Mouse (Mus musculus): ENCODE measurements at regions not wholly inside any gene's neighbourhood (a gene's known extent, or its start where the extent isn't known, plus 50 kb on each side); places are given as distances from the start of the nearest gene placed in this dataset.
A peak's percentile ranks its signal among the peaks of the same experiment; 100 is the strongest.

DNA sequence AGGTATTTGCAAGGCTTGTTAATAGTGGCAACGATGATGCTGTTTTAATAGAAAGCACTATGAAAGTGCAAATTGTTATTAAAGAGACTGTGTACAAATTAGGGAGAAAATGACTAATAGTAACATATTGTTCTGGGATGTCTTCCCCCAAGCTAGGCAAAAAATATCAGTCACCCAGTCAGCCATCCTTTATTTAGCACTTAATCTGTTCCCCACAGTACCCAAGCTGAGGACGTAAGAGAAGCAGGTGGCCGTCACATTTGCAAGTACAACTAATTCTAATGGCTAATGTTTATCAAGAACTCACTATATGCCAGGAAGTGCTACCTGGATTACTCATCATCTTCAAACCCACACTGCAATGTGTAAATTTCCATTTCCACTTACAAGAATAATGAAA is 432.5 kb upstream of the Kif18a start:
- Histone ChIP-seq H3K27ac (replicated peaks) (no peak overlapping the region), H3K27me3 (ENCODE audit: low read depth, poor library complexity, severe bottlenecking) (no peaks in the 10 kb centered on the region), H3K9me3 (replicated peaks) (no peaks in the 10 kb centered on the region), H3K4me3 (no peak overlapping the region), H3K36me3 (no peaks in the 10 kb centered on the region), H3K4me1 (peaks cover 5% of the 10 kb centered on the region; the same call in 1 of the 2 replicates)
- 91% methylated on average over 3 of the region's 3 CpGs for WGBS
- no peak for DNase-seq (ENCODE audit: low spot score)

DNA sequence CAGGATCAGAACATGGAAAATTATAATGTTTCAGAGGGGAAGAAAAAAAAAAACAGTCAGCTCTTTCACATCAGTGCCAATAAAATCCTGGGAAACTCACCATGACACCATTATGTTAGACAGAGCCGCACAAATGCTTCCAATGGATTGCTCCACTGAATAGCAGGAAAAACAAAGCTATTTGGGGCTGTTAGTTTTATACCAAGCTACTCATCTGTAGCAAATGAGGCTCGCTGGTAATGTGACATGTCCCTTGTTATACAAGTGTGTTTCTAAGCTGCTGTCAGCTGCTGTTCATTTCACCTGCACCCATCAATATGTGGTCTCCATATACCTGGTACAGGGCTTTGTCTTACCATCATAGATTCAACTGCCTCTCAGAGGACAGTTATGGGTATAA is 426.1 kb upstream of the Kif18a start:
- no peaks in the 10 kb centered on the region for H3K36me3 ChIP-seq
- H3K27me3 ChIP-seq (ENCODE audit: low read depth, poor library complexity, severe bottlenecking): no peaks in the 10 kb centered on the region
- no peak overlapping the region for H3K27ac ChIP-seq (replicated peaks)
- H3K4me3 ChIP-seq: no peak overlapping the region
- no peaks in the 10 kb centered on the region for H3K9me3 ChIP-seq (replicated peaks)
- H3K4me1 ChIP-seq: no peaks in the 10 kb centered on the region
- no peak for DNase-seq (ENCODE audit: low spot score)
- 65% methylated on average over 2 of the region's 2 CpGs for WGBS

DNA sequence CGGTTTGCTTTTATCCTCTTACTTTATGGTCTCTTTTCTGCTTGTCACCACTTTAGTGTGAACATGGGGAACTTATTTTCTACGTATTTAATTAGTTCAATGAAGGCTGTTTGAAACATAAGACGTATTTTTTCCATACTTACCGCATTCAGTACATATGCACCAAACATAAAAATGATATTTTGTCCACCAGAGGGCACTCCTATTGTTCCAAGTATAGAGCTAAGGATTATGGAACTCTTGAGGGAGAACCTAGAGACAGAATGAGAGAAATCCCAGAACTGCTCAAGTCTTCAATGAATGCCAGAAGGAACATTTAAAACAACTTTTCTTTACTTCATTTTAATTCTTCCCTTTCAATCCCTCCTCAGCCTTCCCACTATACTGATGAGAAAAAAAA is 403.4 kb upstream of the Kif18a start:
- no peak overlapping the region for H3K4me3 ChIP-seq
- no peak for DNase-seq (ENCODE audit: low spot score)
- H3K36me3 ChIP-seq: no peaks in the 10 kb centered on the region
- H3K27me3 ChIP-seq (ENCODE audit: low read depth, poor library complexity, severe bottlenecking): no peaks in the 10 kb centered on the region
- no peaks in the 10 kb centered on the region for H3K4me1 ChIP-seq
- 74% methylated on average over 4 of the region's 4 CpGs for WGBS
- no peaks in the 10 kb centered on the region for H3K9me3 ChIP-seq (replicated peaks)
- no peak overlapping the region for H3K27ac ChIP-seq (replicated peaks)

DNA sequence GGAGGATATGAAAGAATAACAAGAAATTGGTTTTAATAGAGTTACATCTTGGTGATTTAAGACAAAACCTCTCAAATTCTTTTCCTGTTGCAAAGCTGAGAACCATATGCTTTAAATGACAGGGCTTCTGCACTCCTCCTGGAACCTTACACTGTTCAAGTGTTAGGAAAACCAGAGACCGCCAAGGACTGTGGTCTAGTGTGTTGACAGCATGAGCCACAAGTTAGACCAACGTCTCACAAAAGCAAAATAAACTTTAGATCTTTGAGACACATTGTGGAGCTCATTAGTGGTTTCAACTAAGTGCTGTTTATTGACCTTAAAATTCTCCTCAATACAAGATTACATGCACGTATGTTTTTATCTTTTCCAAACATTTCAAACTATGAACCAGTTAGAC is 402.9 kb upstream of the Kif18a start:
- H3K27me3 ChIP-seq (ENCODE audit: low read depth, poor library complexity, severe bottlenecking): no peaks in the 10 kb centered on the region
- no peak for DNase-seq (ENCODE audit: low spot score)
- H3K4me1 ChIP-seq: no peaks in the 10 kb centered on the region
- WGBS: 70% methylated on average over 3 of the region's 3 CpGs
- H3K9me3 ChIP-seq (replicated peaks): no peaks in the 10 kb centered on the region
- no peaks in the 10 kb centered on the region for H3K36me3 ChIP-seq
- no peak overlapping the region for H3K4me3 ChIP-seq
- H3K27ac ChIP-seq (replicated peaks): no peak overlapping the region

DNA sequence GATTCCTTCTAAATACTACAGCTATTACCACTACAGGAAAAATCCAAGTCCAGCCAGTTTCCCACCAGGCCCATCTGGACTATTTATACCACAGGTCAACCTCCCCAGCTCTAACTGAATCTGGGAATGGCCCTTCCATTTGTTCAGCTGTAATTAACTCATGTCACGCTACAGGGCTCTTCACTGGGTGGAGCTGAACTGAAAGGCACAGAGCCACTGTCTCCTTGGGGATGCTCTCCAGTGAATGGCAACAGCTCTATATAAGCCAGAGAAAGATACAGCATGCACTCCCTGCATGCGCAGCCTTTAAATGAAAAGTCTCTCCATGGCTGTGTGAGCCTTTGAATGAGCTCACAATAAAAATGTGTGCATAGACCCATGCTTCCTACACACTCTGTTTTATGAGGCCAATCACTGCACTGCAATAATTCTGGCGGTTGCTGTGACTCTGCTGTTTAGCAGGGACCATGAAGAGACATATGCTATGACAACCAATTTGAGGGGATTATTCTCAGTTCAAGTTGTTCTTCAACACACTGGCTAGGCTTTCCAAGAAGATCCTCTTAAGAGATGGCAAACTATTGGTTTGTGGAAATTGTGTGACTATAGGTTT is 376.3 kb upstream of the Kif18a start:
- H3K4me1 ChIP-seq: peaks cover 5% of the 10 kb centered on the region
- H3K36me3 ChIP-seq: no peaks in the 10 kb centered on the region
- no peaks in the 10 kb centered on the region for H3K9me3 ChIP-seq (replicated peaks)
- no peak overlapping the region for H3K4me3 ChIP-seq
- 56% methylated on average over 3 of the region's 3 CpGs for WGBS
- no peak overlapping the region for H3K27ac ChIP-seq (replicated peaks)
- peak; percentile 14 for DNase-seq (ENCODE audit: low spot score)
- H3K27me3 ChIP-seq (ENCODE audit: low read depth, poor library complexity, severe bottlenecking): no peaks in the 10 kb centered on the region

DNA sequence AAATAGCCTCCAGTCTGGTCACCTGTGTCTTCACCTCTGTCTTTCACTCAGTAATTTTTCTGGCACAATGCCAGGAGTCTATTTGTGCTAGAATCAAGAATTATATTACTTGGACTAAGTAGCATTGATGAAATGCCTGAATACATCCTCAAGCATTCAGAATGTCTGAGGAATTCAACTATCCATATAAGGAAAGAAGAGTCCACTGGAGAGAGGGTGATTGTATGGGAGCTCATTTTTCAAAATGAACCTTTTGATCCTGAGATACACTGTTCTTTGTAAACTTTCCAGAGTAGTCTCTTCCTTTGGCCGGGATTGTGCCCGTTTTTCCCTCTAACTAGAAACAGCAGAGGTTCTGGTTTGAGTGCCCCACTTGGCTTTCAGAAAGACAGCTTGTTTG is 367.0 kb upstream of the Kif18a start:
- H3K27ac ChIP-seq (replicated peaks): no peak overlapping the region
- H3K27me3 ChIP-seq (ENCODE audit: low read depth, poor library complexity, severe bottlenecking): no peaks in the 10 kb centered on the region
- no peaks in the 10 kb centered on the region for H3K36me3 ChIP-seq
- no peak for DNase-seq (ENCODE audit: low spot score)
- H3K4me1 ChIP-seq: no peaks in the 10 kb centered on the region
- no peaks in the 10 kb centered on the region for H3K9me3 ChIP-seq (replicated peaks)
- 64% methylated on average over 2 of the region's 2 CpGs for WGBS
- no peak overlapping the region for H3K4me3 ChIP-seq

DNA sequence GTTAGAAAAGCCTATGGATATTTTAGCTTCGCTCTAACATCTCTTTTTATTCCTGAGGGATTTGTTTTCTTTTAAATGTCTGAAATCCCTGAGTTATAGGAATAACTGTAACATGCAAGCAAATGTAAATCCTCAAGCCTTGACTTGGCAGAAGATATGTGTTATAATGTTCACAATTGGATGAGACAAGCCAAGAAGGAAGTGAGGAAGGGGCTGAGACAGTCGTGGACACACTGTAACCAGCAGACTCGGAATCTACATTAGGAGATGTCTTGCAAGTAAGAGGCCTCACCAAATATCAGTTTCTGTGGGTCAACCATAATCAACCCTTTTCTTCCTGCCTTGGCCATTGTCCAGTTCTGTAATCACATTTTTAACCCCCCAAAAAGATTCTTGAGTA is 366.6 kb upstream of the Kif18a start:
- no peak overlapping the region for H3K4me3 ChIP-seq
- H3K36me3 ChIP-seq: no peaks in the 10 kb centered on the region
- no peaks in the 10 kb centered on the region for H3K9me3 ChIP-seq (replicated peaks)
- no peaks in the 10 kb centered on the region for H3K4me1 ChIP-seq
- no peak for DNase-seq (ENCODE audit: low spot score)
- H3K27me3 ChIP-seq (ENCODE audit: low read depth, poor library complexity, severe bottlenecking): no peaks in the 10 kb centered on the region
- WGBS: 90% methylated on average over 3 of the region's 3 CpGs
- H3K27ac ChIP-seq (replicated peaks): no peak overlapping the region

DNA sequence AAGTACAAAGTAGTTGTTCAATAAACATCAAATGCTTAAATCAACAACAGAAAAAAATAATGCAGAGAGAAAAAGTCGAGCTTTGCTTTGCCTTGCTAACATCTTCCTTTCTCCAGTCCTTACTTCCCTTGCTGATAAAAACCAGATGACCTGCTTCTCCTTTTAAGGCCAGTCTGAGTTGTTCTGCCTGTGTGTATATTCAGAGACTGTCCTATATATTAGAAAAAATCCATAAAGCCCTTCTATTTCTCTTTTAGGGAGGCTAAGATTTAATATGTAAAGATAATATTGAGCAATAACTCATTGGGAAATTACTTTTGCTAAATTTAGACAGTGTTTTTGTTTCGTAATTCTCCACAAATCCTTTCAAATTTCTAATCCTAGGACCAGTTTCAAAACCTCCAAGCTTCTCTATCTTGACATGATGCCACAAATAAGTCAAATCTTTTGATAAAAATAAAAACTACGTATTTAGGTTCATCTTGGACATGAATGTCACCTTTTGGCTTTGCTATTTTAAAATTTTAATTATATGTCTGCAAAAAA is 361.0 kb upstream of the Kif18a start:
- DNase-seq (ENCODE audit: low spot score): no peak
- Histone ChIP-seq H3K4me3 (no peak overlapping the region), H3K27me3 (ENCODE audit: low read depth, poor library complexity, severe bottlenecking) (no peaks in the 10 kb centered on the region), H3K36me3 (no peaks in the 10 kb centered on the region), H3K4me1 (peaks cover 4% of the 10 kb centered on the region; the same call in 1 of the 2 replicates), H3K9me3 (replicated peaks) (no peaks in the 10 kb centered on the region), H3K27ac (replicated peaks) (no peak overlapping the region)
- 77% methylated on average over 3 of the region's 3 CpGs for WGBS

DNA sequence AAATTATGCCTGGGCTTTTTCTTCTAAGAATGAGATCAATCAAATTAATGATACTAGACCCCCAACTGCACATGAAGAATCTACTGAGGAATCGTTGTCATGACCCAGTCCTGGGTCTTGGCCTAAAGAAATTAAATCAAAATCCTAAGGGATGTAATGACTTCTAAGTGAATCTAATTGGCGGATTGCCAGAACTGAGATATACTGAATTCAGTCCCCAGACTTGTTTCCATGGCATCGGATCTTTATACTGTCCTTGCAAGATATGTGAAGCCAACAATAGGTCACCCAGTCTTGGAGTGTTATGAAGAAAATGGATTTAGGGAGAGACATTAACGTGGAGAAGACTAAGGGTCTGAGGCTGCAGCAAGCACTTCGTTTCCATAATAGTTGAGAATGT is 360.4 kb upstream of the Kif18a start:
- DNase-seq (ENCODE audit: low spot score): no peak
- no peak overlapping the region for H3K27ac ChIP-seq (replicated peaks)
- 83% methylated on average over 5 of the region's 5 CpGs for WGBS
- no peaks in the 10 kb centered on the region for H3K36me3 ChIP-seq
- peaks cover 4% of the 10 kb centered on the region; the same call in 1 of the 2 replicates for H3K4me1 ChIP-seq
- no peak overlapping the region for H3K4me3 ChIP-seq
- H3K27me3 ChIP-seq (ENCODE audit: low read depth, poor library complexity, severe bottlenecking): no peaks in the 10 kb centered on the region
- no peaks in the 10 kb centered on the region for H3K9me3 ChIP-seq (replicated peaks)

DNA sequence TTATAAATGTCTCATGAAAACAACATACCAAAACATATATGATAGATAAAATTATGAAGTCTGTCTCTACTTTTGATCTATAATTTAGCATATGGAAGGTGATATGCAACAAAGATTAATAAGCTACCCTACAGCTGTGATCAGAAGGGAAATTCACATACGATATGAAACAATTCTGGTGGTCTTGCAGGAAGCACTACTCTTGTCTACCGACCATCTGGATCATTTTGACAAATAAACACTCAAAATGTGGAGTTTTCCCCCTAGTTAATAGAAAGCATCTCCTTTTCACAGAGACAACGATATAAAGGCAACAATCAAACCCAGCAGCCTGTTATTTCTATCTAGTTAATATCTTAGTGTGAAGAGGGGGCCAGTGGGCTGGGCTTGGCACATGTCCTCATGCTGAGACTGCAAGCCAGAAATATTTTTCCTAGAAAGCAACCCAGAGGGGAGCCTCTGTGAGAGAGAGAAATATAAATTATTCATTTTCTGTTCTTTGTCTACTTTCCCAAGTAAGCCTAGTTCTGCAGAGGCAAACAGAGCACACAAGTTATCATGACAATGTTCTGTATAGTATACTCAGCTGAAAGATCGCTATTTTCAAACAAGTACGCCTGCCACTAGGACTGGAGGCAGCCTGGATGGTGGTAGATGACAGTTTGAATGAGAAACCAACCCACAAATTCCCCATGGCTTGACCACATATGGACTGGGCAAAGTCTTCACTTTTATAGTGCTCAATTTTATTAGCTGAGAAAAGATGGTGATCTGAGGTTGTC is 344.4 kb upstream of the Kif18a start:
- Histone ChIP-seq H3K27me3 (ENCODE audit: low read depth, poor library complexity, severe bottlenecking) (no peaks in the 10 kb centered on the region), H3K27ac (replicated peaks) (no peak overlapping the region), H3K36me3 (no peaks in the 10 kb centered on the region), H3K4me1 (peaks cover 6% of the 10 kb centered on the region; the same call in 1 of the 2 replicates), H3K4me3 (no peak overlapping the region), H3K9me3 (replicated peaks) (no peaks in the 10 kb centered on the region)
- DNase-seq (ENCODE audit: low spot score): no peak
- 78% methylated on average over 5 of the region's 5 CpGs for WGBS

DNA sequence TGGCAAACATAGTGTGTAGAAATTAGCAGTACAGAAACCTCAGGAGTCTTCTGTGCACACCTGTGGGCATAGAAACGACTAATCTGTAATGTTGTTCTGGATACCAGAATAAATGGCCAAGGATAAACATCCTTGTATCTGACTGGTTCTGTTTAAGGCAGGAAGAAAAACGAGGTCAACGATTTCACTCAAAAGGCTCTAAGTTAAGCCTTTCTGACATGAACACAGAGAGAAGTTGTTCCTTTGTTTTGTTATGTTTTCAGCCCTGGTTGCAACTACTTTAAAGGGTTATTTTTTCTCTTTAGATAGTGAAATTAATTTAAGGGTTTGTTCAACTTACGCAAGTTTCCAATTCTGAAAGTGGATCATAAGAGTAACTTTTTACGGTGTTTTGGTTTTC is 299.6 kb upstream of the Kif18a start:
- Histone ChIP-seq H3K27ac (replicated peaks) (no peak overlapping the region), H3K36me3 (no peaks in the 10 kb centered on the region), H3K4me3 (no peak overlapping the region), H3K27me3 (ENCODE audit: low read depth, poor library complexity, severe bottlenecking) (no peaks in the 10 kb centered on the region), H3K4me1 (no peaks in the 10 kb centered on the region), H3K9me3 (replicated peaks) (no peaks in the 10 kb centered on the region)
- 85% methylated on average over 5 of the region's 5 CpGs for WGBS
- DNase-seq (ENCODE audit: low spot score): no peak

DNA sequence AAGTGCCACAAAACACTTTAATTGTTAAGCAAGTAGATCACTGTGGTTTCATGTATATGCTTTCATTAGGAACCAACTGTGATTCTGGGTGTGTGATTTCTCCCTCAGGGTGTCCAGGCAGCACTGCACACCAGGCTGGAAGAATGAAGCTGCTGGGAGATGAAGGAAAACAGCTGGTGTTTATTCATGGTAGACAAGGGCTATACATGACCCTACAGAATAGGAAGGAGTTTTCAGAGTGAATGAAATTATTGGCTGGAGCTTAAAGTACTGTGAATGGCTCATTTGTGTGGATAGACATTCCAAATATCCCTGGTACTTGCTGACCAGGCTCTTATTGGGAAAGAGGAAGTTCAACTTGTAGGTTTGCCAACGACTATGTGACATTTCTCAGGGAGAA is 264.3 kb upstream of the Kif18a start:
- H3K27ac ChIP-seq (replicated peaks): no peak overlapping the region
- no peaks in the 10 kb centered on the region for H3K9me3 ChIP-seq (replicated peaks)
- H3K27me3 ChIP-seq (ENCODE audit: low read depth, poor library complexity, severe bottlenecking): no peaks in the 10 kb centered on the region
- no peaks in the 10 kb centered on the region for H3K36me3 ChIP-seq
- H3K4me3 ChIP-seq: no peak overlapping the region
- DNase-seq (ENCODE audit: low spot score): no peak
- 65% methylated on average over 1 of the region's 1 CpGs for WGBS
- no peaks in the 10 kb centered on the region for H3K4me1 ChIP-seq

DNA sequence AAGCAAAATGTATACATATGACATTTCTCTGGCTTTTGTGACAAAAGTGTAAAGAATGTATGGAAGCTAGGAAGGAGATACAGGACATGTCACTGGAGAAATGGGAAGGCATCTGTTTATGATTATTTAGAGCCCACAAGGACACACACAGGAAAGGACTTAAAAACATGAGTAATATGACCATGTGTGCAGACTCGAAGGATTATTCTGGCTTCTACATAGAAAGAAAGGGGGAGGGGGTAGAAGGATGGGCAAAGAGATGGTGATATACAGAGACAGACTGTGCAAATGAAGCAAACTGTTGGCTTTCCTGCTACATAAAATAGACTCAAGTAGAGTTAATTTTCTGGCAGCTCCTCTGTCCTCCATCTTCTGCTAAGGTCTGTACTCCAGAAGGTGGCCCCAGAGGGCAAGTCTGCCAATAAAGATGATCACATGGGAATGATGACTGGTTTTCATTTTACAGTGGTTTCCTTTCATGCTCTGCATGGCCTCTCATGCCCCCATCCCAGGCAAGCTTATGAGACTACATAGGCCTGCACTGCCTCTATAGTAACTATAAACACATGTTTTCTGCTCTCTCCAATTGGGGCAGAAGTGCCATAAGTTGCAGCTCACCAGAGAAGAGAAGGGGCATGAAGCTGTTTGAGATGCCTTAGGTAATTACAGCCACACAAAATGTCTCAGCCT is 263.4 kb upstream of the Kif18a start:
- Histone ChIP-seq H3K27ac (replicated peaks) (no peak overlapping the region), H3K9me3 (replicated peaks) (no peaks in the 10 kb centered on the region), H3K27me3 (ENCODE audit: low read depth, poor library complexity, severe bottlenecking) (no peaks in the 10 kb centered on the region), H3K4me3 (no peak overlapping the region), H3K4me1 (no peaks in the 10 kb centered on the region), H3K36me3 (no peaks in the 10 kb centered on the region)
- 83% methylated on average over 1 of the region's 1 CpGs for WGBS
- DNase-seq (ENCODE audit: low spot score): no peak
